Mouse (Mus musculus) heart, embryonic 14.5 days (tissue): ENCODE data around the gene Mff. TPM values are rescaled to one million over a fixed set of nuclear protein-coding genes. Genes with fewer than 3 reads are reported as not detected.
A peak's percentile ranks its signal among the peaks of the same experiment; 100 is the strongest.

Experiments
- ATAC-seq: fragments of 200-750 bp; cut with Nextera tagmentation; 2 replicates; pipeline ENCODE4 v1.8.0; 2017; ENCODE audit warnings: low read depth, moderate TSS enrichment; ENCODE audit not compliant: insufficient number of reproducible peaks, insufficient read depth, low FRiP score
- H3K27ac ChIP-seq, 2 experiments: fragments of 200-500 bp in 1 of 2; fragments of 300-500 bp in 1 of 2; sonication (generic) in 1 of 2; replicated peaks in 1 of 2; 2 replicates each; pipeline ENCODE4 v1.5.1; 2012 to 2014; ENCODE audit warnings: low read depth in 2 of 2, low read length in 2 of 2, control low read depth in 1 of 2, mild to moderate bottlenecking in 1 of 2, mixed read lengths in 1 of 2; ENCODE audit not compliant: control insufficient read depth in 1 of 2, insufficient read depth in 1 of 2
- H3K27me3 ChIP-seq: fragments of 300-500 bp; sonication (generic); 2 replicates; pipeline ENCODE4 v1.6.1; 2014; ENCODE audit warnings: mild to moderate bottlenecking, low read length, control low read depth; ENCODE audit not compliant: control insufficient read depth, insufficient read depth
- H3K36me3 ChIP-seq: fragments of 300-500 bp; sonication (generic); 2 replicates; pipeline ENCODE4 v1.6.1; 2014; ENCODE audit warnings: mild to moderate bottlenecking, control low read depth, low read length, mixed read lengths; ENCODE audit not compliant: control insufficient read depth, insufficient read depth
- H3K4me1 ChIP-seq, 2 experiments: fragments of 200-500 bp in 1 of 2; fragments of 300-500 bp in 1 of 2; sonication (generic) in 1 of 2; 2 replicates each; pipeline ENCODE4 v1.6.1; 2012 to 2014; ENCODE audit warnings: low read length in 2 of 2, control low read depth in 1 of 2, mixed read lengths in 1 of 2; ENCODE audit not compliant: control insufficient read depth in 2 of 2, insufficient read depth in 2 of 2
- H3K4me2 ChIP-seq: fragments of 300-500 bp; sonication (generic); 2 replicates; pipeline ENCODE4 v1.6.1; 2014; ENCODE audit warnings: mild to moderate bottlenecking, low read length
- H3K4me3 ChIP-seq, 2 experiments: fragments of 200-500 bp in 1 of 2; fragments of 300-500 bp in 1 of 2; sonication (generic) in 1 of 2; 2 replicates each; pipeline ENCODE4 v1.5.1; 2012 to 2014; ENCODE audit warnings: low read length in 2 of 2, mild to moderate bottlenecking in 2 of 2, control low read depth in 1 of 2, low read depth in 1 of 2, moderate library complexity in 1 of 2; ENCODE audit not compliant: control insufficient read depth in 1 of 2, insufficient read depth in 1 of 2
- H3K9ac ChIP-seq: fragments of 300-500 bp; sonication (generic); 2 replicates; pipeline ENCODE4 v1.6.1; 2014; ENCODE audit warnings: mild to moderate bottlenecking, low read length
- H3K9me3 ChIP-seq: fragments of 300-500 bp; sonication (generic); 2 replicates; pipeline ENCODE4 v1.6.1; 2016; ENCODE audit warnings: low read length, control low read depth; ENCODE audit not compliant: control insufficient read depth
- WGBS: fragments of 180-500 bp; shearing (Covaris S2); extraction: QIAGEN DNeasy Blood & Tissue Kit; methylation state at CpG from one replicate; pipeline ENCODE4 v1.1.7; 2014; 5-methylcytosine and 5-hydroxymethylcytosine counted together
- polyA plus RNA-seq: library from polyadenylated mRNA; unstranded; fragments of >200 nt; fragmentation: Nextera tagmentation; extraction: Ambion mirVana; gene quantifications from 2 replicates; pipeline ENCODE4 v1.2.1, GENCODE M21; 2014

Mff gene
- polyA plus RNA-seq, 1 experiment from 2014 or later: 246 TPM

DNA sequence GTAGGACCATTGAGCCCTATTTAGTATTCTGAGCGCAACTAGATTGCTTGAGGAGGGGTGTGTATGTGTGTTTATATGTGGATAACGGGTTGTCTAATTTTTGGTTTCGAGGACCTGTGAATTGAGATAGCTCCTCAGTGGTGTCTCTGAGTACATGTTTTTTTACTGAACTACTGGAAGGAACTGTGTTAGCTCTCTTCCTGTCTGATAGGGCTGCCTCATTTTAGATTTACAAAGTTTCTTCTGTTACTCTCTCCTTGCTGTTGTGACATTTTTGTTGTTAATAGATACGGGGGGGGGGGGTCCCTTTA lies 1.1 kb downstream of the Mff start:
- WGBS: 29% methylated on average over 4 of the region's 4 CpGs

DNA sequence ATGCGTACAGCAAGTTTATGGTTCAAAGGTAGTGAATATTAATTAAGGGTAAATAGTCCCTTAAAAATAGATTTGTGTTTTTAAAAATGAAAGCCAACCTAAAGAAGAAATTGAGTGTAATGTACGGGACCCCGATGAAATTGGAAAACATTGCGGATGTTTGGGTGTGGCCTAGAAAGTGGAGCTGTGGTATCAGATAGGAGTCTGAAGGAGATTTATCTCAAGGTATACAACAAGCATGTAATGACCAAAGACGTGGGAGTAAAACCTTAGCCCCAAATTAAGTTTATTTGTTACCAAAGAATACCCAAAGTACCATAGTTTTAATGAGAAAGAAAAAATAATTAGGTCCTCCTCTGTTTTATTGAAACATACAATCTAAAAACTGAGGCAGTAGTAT lies 1.8 kb downstream of the Mff start:
- H3K4me2 ChIP-seq: peak overlapping the region; percentile 88

More for the DNA sequence above, 1.1 kb downstream of the Mff start:
- Histone ChIP-seq H3K9me3 (no peaks in the 10 kb centered on the region), H3K27me3 (peaks cover 10% of the 10 kb centered on the region; the same call in 1 of the 2 replicates), H3K9ac (peak overlapping the region; percentile 97), H3K4me2 (peak overlapping the region; percentile 88), H3K4me3 (peak overlapping the region; percentile 73 to 81), H3K4me1 (peaks cover 0 to 11% of the 10 kb centered on the region in 2 experiments; a peak in 3 of 4 replicates), H3K36me3 (peaks cover 37% of the 10 kb centered on the region), H3K27ac (no peak overlapping the region)
- no peak for ATAC-seq

DNA sequence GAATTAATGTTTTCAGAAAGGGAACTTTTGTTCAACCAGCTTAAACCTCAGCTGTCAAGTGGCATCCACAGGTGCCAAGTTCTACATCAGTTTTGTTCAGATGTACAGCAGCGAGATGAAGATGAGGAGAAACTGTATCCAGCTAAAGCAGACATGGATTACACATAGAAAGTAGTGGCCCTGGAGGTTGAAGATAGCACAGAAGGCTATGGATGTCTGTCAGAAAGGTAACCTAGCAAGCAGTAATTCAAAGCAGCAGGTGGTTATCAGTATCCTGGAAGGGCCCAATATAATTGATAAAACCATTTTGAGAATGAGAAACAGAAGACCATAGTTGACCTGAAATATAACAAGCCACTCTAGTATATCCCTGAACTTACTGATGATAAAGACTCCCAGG lies 8.7 kb downstream of the Mff start:
- peaks cover 96% of the 10 kb centered on the region for H3K36me3 ChIP-seq
- no peak overlapping the region for H3K4me3 ChIP-seq
- no peaks in the 10 kb centered on the region for H3K9me3 ChIP-seq
- no peak overlapping the region for H3K4me2 ChIP-seq
- no peak overlapping the region for H3K9ac ChIP-seq
- WGBS: 94% methylated on average over 1 of the region's 1 CpGs
- no peaks in the 10 kb centered on the region for H3K4me1 ChIP-seq
- H3K27ac ChIP-seq: no peak overlapping the region
- ATAC-seq: no peak
- H3K27me3 ChIP-seq: no peaks in the 10 kb centered on the region

More for the DNA sequence above, 1.8 kb downstream of the Mff start:
- peaks cover 43% of the 10 kb centered on the region for H3K36me3 ChIP-seq
- 88% methylated on average over 5 of the region's 5 CpGs for whole genome bisulfite sequencing
- H3K27ac ChIP-seq: no peak overlapping the region
- ATAC-seq: no peak
- H3K9ac ChIP-seq: no peak overlapping the region
- H3K27me3 ChIP-seq: peaks cover 10% of the 10 kb centered on the region; the same call in 1 of the 2 replicates
- H3K4me3 ChIP-seq: no peak overlapping the region
- H3K9me3 ChIP-seq: no peaks in the 10 kb centered on the region
- H3K4me1 ChIP-seq: peaks cover 0 to 11% of the 10 kb centered on the region in 2 experiments; a peak in 3 of 4 replicates

DNA sequence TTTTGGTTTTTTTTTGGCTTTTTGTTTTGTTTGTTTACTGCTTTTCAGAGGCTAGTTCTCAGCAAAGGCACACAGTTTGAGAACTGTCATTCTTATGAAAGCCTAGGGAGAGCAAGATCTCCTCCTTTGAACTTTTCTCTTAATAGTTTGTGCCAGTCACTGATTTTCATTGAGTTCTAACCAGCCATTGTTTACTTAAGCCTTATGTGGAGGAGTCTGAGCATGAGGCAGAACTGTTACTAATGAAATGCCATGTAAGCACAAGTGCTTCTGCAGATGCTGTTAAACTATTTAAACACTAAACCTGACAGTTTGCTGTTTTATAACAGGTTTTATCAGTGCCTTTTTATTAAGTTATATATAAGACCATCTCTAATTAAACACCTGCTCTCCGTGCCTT lies 13.4 kb downstream of the Mff start:
- H3K9ac ChIP-seq: no peak overlapping the region
- ATAC-seq: no peak
- H3K4me1 ChIP-seq: no peaks in the 10 kb centered on the region
- H3K27me3 ChIP-seq: no peaks in the 10 kb centered on the region
- H3K4me2 ChIP-seq: no peak overlapping the region
- H3K9me3 ChIP-seq: no peaks in the 10 kb centered on the region
- peaks cover 80% of the 10 kb centered on the region for H3K36me3 ChIP-seq
- no peak overlapping the region for H3K4me3 ChIP-seq
- 96% methylated on average over 1 of the region's 1 CpGs for WGBS
- no peak overlapping the region for H3K27ac ChIP-seq

DNA sequence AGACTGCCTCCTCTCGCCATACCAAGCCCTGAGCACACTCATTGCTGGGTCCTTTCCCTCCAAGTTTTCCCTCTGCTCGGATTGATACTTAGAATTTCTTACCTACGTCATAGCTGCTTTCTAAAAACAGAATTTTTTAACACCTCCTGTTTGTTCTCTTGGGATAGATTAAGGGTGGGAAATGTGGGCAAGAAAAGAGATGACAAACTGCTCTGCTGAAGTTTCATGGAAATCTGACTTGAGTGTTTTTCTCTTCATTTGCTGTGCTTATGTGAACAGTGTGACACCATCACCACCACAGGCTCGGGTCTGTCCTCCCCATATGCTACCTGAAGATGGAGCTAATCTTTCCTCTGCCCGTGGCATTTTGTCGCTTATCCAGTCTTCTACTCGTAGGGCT lies 16.8 kb downstream of the Mff start:
- no peak overlapping the region for H3K4me3 ChIP-seq
- peaks cover 60% of the 10 kb centered on the region for H3K36me3 ChIP-seq
- no peaks in the 10 kb centered on the region for H3K9me3 ChIP-seq
- no peak overlapping the region for H3K27ac ChIP-seq
- no peaks in the 10 kb centered on the region for H3K4me1 ChIP-seq
- no peaks in the 10 kb centered on the region for H3K27me3 ChIP-seq
- 82% methylated on average over 7 of the region's 7 CpGs for WGBS
- H3K9ac ChIP-seq: no peak overlapping the region
- no peak for ATAC-seq
- H3K4me2 ChIP-seq: no peak overlapping the region

DNA sequence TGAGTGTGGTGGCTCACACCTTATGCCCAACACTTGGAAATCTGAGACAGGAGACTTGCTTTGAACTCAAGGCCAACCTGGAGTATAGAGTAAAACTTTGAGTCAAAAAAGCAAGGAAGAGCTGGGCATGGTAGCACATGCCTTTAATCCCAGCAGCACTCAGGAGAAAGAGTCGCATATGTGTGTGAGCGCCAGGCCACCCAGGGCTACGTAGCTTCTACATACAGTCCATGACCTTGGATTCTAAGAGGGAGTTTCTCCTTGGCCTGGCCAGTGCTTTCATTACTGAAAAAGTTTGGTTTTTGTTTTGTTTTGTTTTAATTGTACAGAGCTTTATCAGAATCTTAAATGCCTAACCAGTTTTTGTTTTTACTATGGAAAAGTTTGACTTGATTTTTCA lies 19.3 kb downstream of the Mff start:
- Histone ChIP-seq H3K27me3 (no peaks in the 10 kb centered on the region), H3K4me1 (no peaks in the 10 kb centered on the region), H3K4me3 (no peak overlapping the region), H3K9ac (no peak overlapping the region), H3K4me2 (no peak overlapping the region), H3K9me3 (no peaks in the 10 kb centered on the region), H3K36me3 (peaks cover 57% of the 10 kb centered on the region), H3K27ac (no peak overlapping the region)
- no peak for ATAC-seq
- WGBS: 82% methylated on average over 3 of the region's 3 CpGs

DNA sequence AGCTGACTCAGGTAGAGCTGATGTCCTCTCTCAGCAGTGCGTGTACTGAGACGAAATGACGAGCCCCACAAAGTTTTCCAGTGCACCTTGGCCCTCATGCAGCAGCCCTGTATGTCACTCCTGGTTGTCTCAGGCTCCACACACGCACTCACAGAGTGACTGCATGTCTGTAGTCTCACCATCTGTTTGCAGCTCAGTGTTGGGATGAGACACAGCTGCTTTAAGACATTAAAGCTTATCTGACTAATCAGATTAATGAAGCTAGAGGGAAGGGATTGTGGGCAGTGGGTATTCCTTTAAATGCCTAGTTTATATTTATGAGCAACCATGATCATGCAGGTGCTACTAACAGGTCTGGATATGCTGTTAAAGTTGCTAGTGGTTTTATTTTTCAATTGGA lies 21.7 kb downstream of the Mff start:
- no peak overlapping the region for H3K9ac ChIP-seq
- no peak overlapping the region for H3K27ac ChIP-seq
- 92% methylated on average over 4 of the region's 4 CpGs for WGBS
- H3K36me3 ChIP-seq: peaks cover 63% of the 10 kb centered on the region
- H3K9me3 ChIP-seq: no peaks in the 10 kb centered on the region
- ATAC-seq: no peak
- no peak overlapping the region for H3K4me2 ChIP-seq
- no peaks in the 10 kb centered on the region for H3K27me3 ChIP-seq
- H3K4me1 ChIP-seq: no peaks in the 10 kb centered on the region
- no peak overlapping the region for H3K4me3 ChIP-seq

DNA sequence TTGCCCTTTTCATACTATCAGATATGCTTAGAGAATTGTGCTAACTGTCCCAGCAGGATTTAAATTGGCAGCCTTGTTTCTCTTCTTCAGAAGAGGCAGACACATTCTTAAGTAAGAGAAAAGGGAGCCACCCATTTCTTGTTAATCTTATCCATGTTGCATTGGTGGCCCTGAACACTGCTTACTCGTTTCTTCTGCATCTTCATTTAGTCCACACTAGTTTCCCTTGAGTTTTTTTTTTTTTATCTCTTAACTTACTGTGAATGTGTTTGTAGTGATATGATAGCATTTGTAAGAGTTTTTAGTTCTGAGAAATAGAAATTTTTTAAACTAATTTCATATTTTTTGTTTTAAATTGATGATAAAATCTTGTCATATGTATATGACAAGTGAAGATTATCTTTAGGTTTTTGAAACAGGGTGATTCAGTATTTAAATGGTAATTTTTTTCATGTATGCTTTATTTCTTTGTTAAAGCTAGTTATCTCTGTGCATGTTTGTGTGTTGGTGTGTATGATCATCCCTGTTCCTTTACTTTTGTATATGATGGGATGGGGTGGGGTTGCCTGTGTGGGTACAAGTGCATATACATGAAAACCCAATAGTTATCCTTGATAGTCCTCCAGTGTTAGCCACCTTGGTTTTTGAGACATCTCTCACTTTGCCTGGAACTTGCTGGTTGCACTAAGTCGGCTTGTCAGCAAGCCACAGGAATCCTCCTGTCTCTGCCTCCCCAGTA lies 23.2 kb downstream of the Mff start:
- Histone ChIP-seq H3K9me3 (no peaks in the 10 kb centered on the region), H3K27me3 (no peaks in the 10 kb centered on the region), H3K36me3 (peaks cover 62% of the 10 kb centered on the region), H3K4me2 (no peak overlapping the region), H3K27ac (no peak overlapping the region), H3K4me3 (no peak overlapping the region), H3K9ac (no peak overlapping the region), H3K4me1 (no peaks in the 10 kb centered on the region)
- ATAC-seq: no peak
- WGBS: 84% methylated on average over 2 of the region's 2 CpGs
